Mouse (Mus musculus) midbrain, embryonic 14.5 days (tissue): ENCODE results near the gene Rasgrp3. TPM values are rescaled to one million over a fixed set of nuclear protein-coding genes. Genes with fewer than 3 reads are reported as not detected.

Experiments used
- ATAC-seq: fragments of 200-750 bp; cut with Nextera tagmentation; 2 replicates; pipeline ENCODE4 v1.8.0; 2017; ENCODE audit warnings: moderate number of reproducible peaks, moderate library complexity; ENCODE audit not compliant: low FRiP score, low TSS enrichment
- DNase-seq: peaks from one replicate; pipeline ENCODE4 v3.0.0-alpha.2; 2015
- H3K27ac ChIP-seq: fragments of 300-500 bp; sonication (generic); replicated peaks from 2 replicates; pipeline ENCODE4 v1.5.1; 2014; ENCODE audit warnings: mild to moderate bottlenecking, low read depth, low read length, moderate library complexity
- H3K27me3 ChIP-seq: fragments of 300-500 bp; sonication (generic); 2 replicates; pipeline ENCODE4 v1.6.1; 2014; ENCODE audit warnings: low read length, control low read depth, mixed read lengths; ENCODE audit not compliant: control insufficient read depth, insufficient read depth
- H3K36me3 ChIP-seq: fragments of 300-500 bp; sonication (generic); 2 replicates; pipeline ENCODE4 v1.6.1; 2014; ENCODE audit warnings: low read length, control low read depth; ENCODE audit not compliant: control insufficient read depth, insufficient read depth
- H3K4me1 ChIP-seq: fragments of 300-500 bp; sonication (generic); 2 replicates; pipeline ENCODE4 v1.6.1; 2014; ENCODE audit warnings: mild to moderate bottlenecking, antibody characterized with exemption, low read length, control low read depth; ENCODE audit not compliant: control insufficient read depth, insufficient read depth
- H3K4me2 ChIP-seq: fragments of 300-500 bp; sonication (generic); 2 replicates; pipeline ENCODE4 v1.6.1; 2014; ENCODE audit warnings: mild to moderate bottlenecking, low read length, moderate library complexity
- H3K4me3 ChIP-seq: fragments of 300-500 bp; sonication (generic); replicated peaks from 2 replicates; pipeline ENCODE4 v1.5.1; 2014; ENCODE audit warnings: low read depth, low read length
- H3K9ac ChIP-seq: fragments of 300-500 bp; sonication (generic); replicated peaks from 2 replicates; pipeline ENCODE4 v1.6.1; 2014; ENCODE audit warnings: mild to moderate bottlenecking, low read length, moderate library complexity
- H3K9me3 ChIP-seq: fragments of 300-500 bp; sonication (generic); 2 replicates; pipeline ENCODE4 v1.6.1; 2016; ENCODE audit warnings: low read length, control low read depth, mixed read lengths; ENCODE audit not compliant: control insufficient read depth
- WGBS: fragments of 180-500 bp; shearing (Covaris S2); extraction: QIAGEN DNeasy Blood & Tissue Kit; methylation state at CpG from one replicate; pipeline ENCODE4 v1.1.7; 2014; 5-methylcytosine and 5-hydroxymethylcytosine counted together
- polyA plus RNA-seq: library from polyadenylated mRNA; unstranded; fragments of >200 nt; fragmentation: Nextera tagmentation; extraction: Ambion mirVana; gene quantifications from 2 replicates; pipeline ENCODE4 v1.2.1, GENCODE M21; 2014

Gene Rasgrp3
- polyA plus RNA-seq, 1 experiment from 2014 or later, result 8.4 TPM

- H3K4me1 ChIP-seq, result no peaks in the 10 kb centered on the region
- no peak overlapping the region for H3K4me3 ChIP-seq
- WGBS, result 85% methylated on average over 4 of the region's 4 CpGs
Measured at GRCm38 (mm10) chr17:75495213-75495612, 59.5 kb downstream of the Rasgrp3 start.

GRCm38 (mm10) chr17:75498241-75498651 is 62.5 kb downstream of the Rasgrp3 start:
- H3K36me3 ChIP-seq, result no peaks in the 10 kb centered on the region
- WGBS, result 93% methylated on average over 6 of the region's 6 CpGs
- ATAC-seq, result no peak
- no peaks in the 10 kb centered on the region for H3K9me3 ChIP-seq
- H3K9ac ChIP-seq, result no peak overlapping the region
- H3K27ac ChIP-seq, result no peak overlapping the region
- no peaks in the 10 kb centered on the region for H3K4me1 ChIP-seq
- no peak overlapping the region for H3K4me3 ChIP-seq
- DNase-seq, result no peak
- no peak overlapping the region for H3K4me2 ChIP-seq
- H3K27me3 ChIP-seq, result no peaks in the 10 kb centered on the region

More at GRCm38 (mm10) chr17:75495213-75495612, 59.5 kb downstream of the Rasgrp3 start:
- DNase-seq (no peak), ATAC-seq (no peak)
- Histone ChIP-seq H3K4me2 (no peak overlapping the region), H3K27ac (no peak overlapping the region), H3K36me3 (no peaks in the 10 kb centered on the region), H3K9me3 (no peaks in the 10 kb centered on the region), H3K9ac (no peak overlapping the region), H3K27me3 (no peaks in the 10 kb centered on the region)

- Histone ChIP-seq H3K27me3 (no peaks in the 10 kb centered on the region), H3K9me3 (no peaks in the 10 kb centered on the region), H3K9ac (no peak overlapping the region), H3K4me2 (no peak overlapping the region), H3K27ac (no peak overlapping the region), H3K4me3 (no peak overlapping the region), H3K4me1 (no peaks in the 10 kb centered on the region), H3K36me3 (no peaks in the 10 kb centered on the region)
- no peak for DNase-seq
- WGBS, result 88% methylated on average over 3 of the region's 3 CpGs
- no peak for ATAC-seq
Measured at GRCm38 (mm10) chr17:75503031-75503430, 67.3 kb downstream of the Rasgrp3 start.

GRCm38 (mm10) chr17:75505053-75505452 is 69.4 kb downstream of the Rasgrp3 start:
- no peak for ATAC-seq
- H3K36me3 ChIP-seq, result no peaks in the 10 kb centered on the region
- H3K4me1 ChIP-seq, result no peaks in the 10 kb centered on the region
- no peak overlapping the region for H3K27ac ChIP-seq
- H3K9ac ChIP-seq, result no peak overlapping the region
- no peak overlapping the region for H3K4me3 ChIP-seq
- DNase-seq, result no peak
- H3K9me3 ChIP-seq, result no peaks in the 10 kb centered on the region
- no peaks in the 10 kb centered on the region for H3K27me3 ChIP-seq
- 91% methylated on average over 5 of the region's 5 CpGs for WGBS
- H3K4me2 ChIP-seq, result no peak overlapping the region

GRCm38 (mm10) chr17:75506097-75506675 is 70.5 kb downstream of the Rasgrp3 start:
- WGBS, result 91% methylated on average over 10 of the region's 10 CpGs
- Histone ChIP-seq H3K27ac (no peak overlapping the region), H3K4me2 (no peak overlapping the region), H3K9me3 (no peaks in the 10 kb centered on the region), H3K4me3 (no peak overlapping the region), H3K27me3 (no peaks in the 10 kb centered on the region), H3K9ac (no peak overlapping the region), H3K4me1 (no peaks in the 10 kb centered on the region), H3K36me3 (no peaks in the 10 kb centered on the region)
- ATAC-seq (no peak), DNase-seq (no peak)

- Histone ChIP-seq H3K27me3 (no peaks in the 10 kb centered on the region), H3K4me1 (no peaks in the 10 kb centered on the region), H3K4me3 (no peak overlapping the region), H3K9me3 (no peaks in the 10 kb centered on the region), H3K4me2 (no peak overlapping the region), H3K9ac (no peak overlapping the region), H3K27ac (no peak overlapping the region), H3K36me3 (no peaks in the 10 kb centered on the region)
- no peak for ATAC-seq
- DNase-seq, result no peak
- 85% methylated on average over 10 of the region's 10 CpGs for WGBS
Measured at GRCm38 (mm10) chr17:75506708-75507641, 71.3 kb downstream of the Rasgrp3 start.

GRCm38 (mm10) chr17:75509257-75509656 is 73.6 kb downstream of the Rasgrp3 start:
- ATAC-seq, result no peak
- no peak for DNase-seq
- no peaks in the 10 kb centered on the region for H3K9me3 ChIP-seq
- no peaks in the 10 kb centered on the region for H3K27me3 ChIP-seq
- H3K4me2 ChIP-seq, result no peak overlapping the region
- no peak overlapping the region for H3K4me3 ChIP-seq
- H3K27ac ChIP-seq, result no peak overlapping the region
- no peaks in the 10 kb centered on the region for H3K4me1 ChIP-seq
- H3K9ac ChIP-seq, result no peak overlapping the region
- H3K36me3 ChIP-seq, result no peaks in the 10 kb centered on the region
- WGBS, result 88% methylated on average over 5 of the region's 5 CpGs

- H3K4me2 ChIP-seq, result no peak overlapping the region
- 84% methylated on average over 4 of the region's 4 CpGs for WGBS
- no peak overlapping the region for H3K9ac ChIP-seq
- no peaks in the 10 kb centered on the region for H3K9me3 ChIP-seq
- no peak overlapping the region for H3K27ac ChIP-seq
- H3K27me3 ChIP-seq, result no peaks in the 10 kb centered on the region
- H3K4me1 ChIP-seq, result peaks cover 4% of the 10 kb centered on the region; the same call in 1 of the 2 replicates
- no peak for ATAC-seq
- no peak for DNase-seq
- H3K36me3 ChIP-seq, result no peaks in the 10 kb centered on the region
- H3K4me3 ChIP-seq, result no peak overlapping the region
Measured at GRCm38 (mm10) chr17:75516591-75516990, 80.9 kb downstream of the Rasgrp3 start.
